Comparison of ENCODE assay signal across 14 mouse cellular contexts in the genomic region with DNA sequence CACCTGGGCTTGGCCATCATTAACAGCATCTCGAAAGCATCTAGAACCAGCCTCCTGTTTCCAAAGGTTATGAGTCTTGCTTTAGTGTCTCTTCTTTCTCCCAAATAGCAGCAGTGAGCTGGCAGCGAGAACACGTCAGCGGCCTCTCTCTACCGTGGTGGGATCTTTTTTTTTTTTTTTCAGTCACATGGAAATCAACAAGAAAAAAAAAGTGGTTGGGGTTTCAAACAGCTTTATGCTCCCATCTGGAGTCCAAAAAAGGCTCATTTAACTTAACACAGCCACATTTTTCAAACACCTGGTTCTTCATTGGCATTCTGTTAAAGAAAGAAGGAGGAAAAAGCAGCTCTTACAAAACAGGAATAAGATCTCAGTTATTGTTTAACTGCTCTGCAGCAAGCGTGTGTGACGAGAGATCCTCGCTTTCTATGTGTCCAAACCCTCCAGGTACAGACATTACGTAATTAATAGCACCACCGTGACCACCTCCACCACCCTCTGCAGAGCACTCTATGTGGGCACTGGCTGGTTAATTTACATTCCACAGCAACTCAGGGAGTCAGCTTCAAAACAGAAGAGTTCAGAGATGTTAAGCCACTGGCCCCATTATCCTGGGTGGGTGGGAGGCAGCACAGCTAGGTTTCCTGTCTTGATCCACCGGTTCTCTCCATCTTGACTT.
DNase-seq lines count a peak whose midpoint lies in the region; ATAC-seq lines count a peak whose summit lies in the region.
"Had no signal": no experiment of that assay in that cellular context is flagged by ENCODE, and none has a peak within 500 bp of the region (broad histone marks: within the 10 kb centered on the region; RNA-seq: fewer than 3 reads in every experiment).

No protein-coding gene starts in this region.

- H3K4me1 ChIP-seq in heart, embryonic 10.5 days, result no peaks in the 10 kb centered on the region
- H3K4me1 ChIP-seq in embryonic facial prominence, embryonic 15.5 days, result peaks cover 15% of the 10 kb centered on the region
- H3K4me1 ChIP-seq: liver, embryonic 13.5 days; megakaryocyte, embryonic 14.5 days had no signal

- WGBS in heart, embryonic 10.5 days, result 79% methylated on average over 11 of the region's 11 CpGs
- 43% methylated on average over 11 of the region's 11 CpGs for WGBS in embryonic facial prominence, embryonic 15.5 days

- no peak overlapping the region for H3K9ac ChIP-seq in embryonic facial prominence, embryonic 15.5 days
- H3K9ac ChIP-seq: liver, embryonic 13.5 days had no signal

- no peaks in the 10 kb centered on the region for H3K9me3 ChIP-seq in heart, embryonic 10.5 days
- no peaks in the 10 kb centered on the region for H3K9me3 ChIP-seq in embryonic facial prominence, embryonic 15.5 days (replicated peaks)
- H3K9me3 ChIP-seq: liver, embryonic 13.5 days had no signal

- no peak overlapping the region for H3K4me3 ChIP-seq in heart, embryonic 10.5 days
- no peak overlapping the region for H3K4me3 ChIP-seq in embryonic facial prominence, embryonic 15.5 days (replicated peaks)
- H3K4me3 ChIP-seq: liver, embryonic 13.5 days; megakaryocyte, embryonic 14.5 days had no signal

- peak; percentile 64 for DNase-seq in heart, embryonic 10.5 days (ENCODE audit: low spot score)
- no peak for DNase-seq in heart, adult 9 months (ENCODE audit: low spot score in 2 of 2)
- peak; percentile 26 to 62 for DNase-seq in left cerebral cortex, postnatal 14 days (ENCODE audit: low spot score in 2 of 2)
- DNase-seq in left cerebral cortex, adult 11 months (ENCODE audit: low spot score), result no peak
- peak; percentile 42 to 58 for DNase-seq in right cerebral cortex, postnatal 36 days (ENCODE audit: low spot score in 2 of 2)
- DNase-seq: cerebellum, adult 2 months; embryo, embryonic 11 days; gastrocnemius, postnatal 36 days; liver, embryonic 13.5 days had no signal

- no peak for ATAC-seq in embryonic facial prominence, embryonic 15.5 days (ENCODE audit: insufficient number of reproducible peaks, low FRiP score, low TSS enrichment, low read depth)
- no peak for ATAC-seq in monocyte, adult 5-6 weeks (replicated peaks; ENCODE audit: insufficient number of reproducible peaks, low FRiP score, low TSS enrichment, poor library complexity, severe bottlenecking)
- ATAC-seq: intestine, embryonic 16.5 days; lung, postnatal 0 days had no signal

- H3K27ac ChIP-seq in heart, embryonic 10.5 days, result no peak overlapping the region
- H3K27ac ChIP-seq in embryonic facial prominence, embryonic 15.5 days (replicated peaks), result peak overlapping the region; percentile 70
- H3K27ac ChIP-seq: liver, embryonic 13.5 days had no signal

- H3K36me3 ChIP-seq in heart, embryonic 10.5 days, result no peaks in the 10 kb centered on the region
- H3K36me3 ChIP-seq in embryonic facial prominence, embryonic 15.5 days, result no peaks in the 10 kb centered on the region
- H3K36me3 ChIP-seq: liver, embryonic 13.5 days had no signal

- H3K4me2 ChIP-seq in embryonic facial prominence, embryonic 15.5 days (replicated peaks), result no peak overlapping the region
- H3K4me2 ChIP-seq: liver, embryonic 13.5 days had no signal

- intact Hi-C loops in left cerebral cortex, postnatal 14 days (cut with DNase I), result no loop called here

- no peaks in the 10 kb centered on the region for H3K27me3 ChIP-seq in heart, embryonic 10.5 days (ENCODE audit: insufficient read depth, poor library complexity, severe bottlenecking)
- no peaks in the 10 kb centered on the region for H3K27me3 ChIP-seq in embryonic facial prominence, embryonic 15.5 days
- H3K27me3 ChIP-seq: liver, embryonic 13.5 days; megakaryocyte, embryonic 14.5 days had no signal

Comparison
In these comparisons a context has a peak if more than half of its experiments do, and no peak if none do; other contexts are left out.
1. DNase-seq: peak in heart, embryonic 10.5 days (single experiment), left cerebral cortex, postnatal 14 days (2 of 2) and right cerebral cortex, postnatal 36 days (2 of 2); none in heart, adult 9 months (0 of 2) and left cerebral cortex, adult 11 months (single experiment).